Mouse (Mus musculus): Measurements from ENCODE around the gene Tap2. TPM values are rescaled to one million over a fixed set of nuclear protein-coding genes. Genes with fewer than 3 reads are reported as not detected.

The Tap2 gene
- polyA plus RNA-seq, 1 experiment: 54.8 TPM

DNA sequence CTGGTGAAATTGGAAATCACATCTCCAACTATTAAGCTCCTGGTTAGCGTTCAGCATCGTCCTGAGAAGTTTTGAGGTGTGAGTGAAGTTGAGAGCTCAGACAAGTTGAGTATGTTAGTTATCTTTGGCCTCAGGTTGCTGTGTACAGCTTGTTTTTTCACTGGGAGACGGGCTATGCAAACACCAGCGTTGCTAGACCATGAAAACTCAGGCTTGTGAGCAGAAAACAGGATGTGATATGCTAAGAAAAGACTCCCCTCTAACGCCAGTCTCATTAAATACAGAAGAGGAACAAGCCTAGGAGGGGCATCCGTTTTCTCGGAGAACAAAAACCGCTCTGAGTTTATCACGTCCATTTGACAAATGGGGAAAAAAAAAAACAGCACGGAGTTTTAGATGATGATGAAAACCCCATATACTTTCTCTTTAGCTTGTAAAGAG, 36.3 kb downstream of the Tap2 start:
- WGBS: 2% methylated on average over 10 of the region's 10 CpGs
- H3K4me3 ChIP-seq (replicated peaks; ENCODE audit: control insufficient read depth, low read depth, low read length): peak overlapping the region; percentile 44
- peak; percentile 39; the same call in 1 of the 2 replicates for TF ChIP-seq POLR2A (IDR thresholded peaks at IDR 0.05; ENCODE audit: borderline replicate concordance, control insufficient read depth, low read depth, low read length)
- TF ChIP-seq CTCF (IDR thresholded peaks at IDR 0.05; ENCODE audit: control insufficient read depth, insufficient read depth, low read length): no peak
- no peaks in the 10 kb centered on the region; the same call in 1 of the 2 replicates for H3K4me1 ChIP-seq (ENCODE audit: control insufficient read depth, insufficient read depth, low read length)
- peak overlapping the region; percentile 94 for H3K27ac ChIP-seq (ENCODE audit: control insufficient read depth, insufficient read depth, low read depth, low read length, poor library complexity)

DNA sequence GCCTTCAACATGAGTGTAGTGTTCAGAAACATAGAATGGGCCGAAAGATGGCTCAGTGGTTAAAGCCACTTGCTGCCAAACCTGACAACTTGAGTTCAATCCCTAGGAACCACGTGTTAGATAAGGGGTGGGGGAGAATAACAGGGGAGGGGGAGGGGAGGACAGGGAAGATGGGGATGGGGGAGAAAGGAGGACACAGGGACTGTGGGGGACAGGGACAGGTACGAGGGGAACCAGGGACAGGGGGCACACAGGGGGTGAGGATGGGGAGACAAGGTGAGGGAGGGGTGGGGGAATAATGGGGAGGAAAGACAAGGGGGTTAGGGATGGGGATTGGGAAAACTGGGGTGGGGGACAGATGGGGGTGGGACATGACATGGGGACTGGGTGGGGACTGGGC, 37.0 kb downstream of the Tap2 start:
- WGBS: 15% methylated on average over 3 of the region's 3 CpGs
- no peak for TF ChIP-seq POLR2A (IDR thresholded peaks at IDR 0.05; ENCODE audit: borderline replicate concordance, control insufficient read depth, low read depth, low read length)
- no peak for TF ChIP-seq CTCF (IDR thresholded peaks at IDR 0.05; ENCODE audit: control insufficient read depth, insufficient read depth, low read length)
- peak overlapping the region; percentile 82 for H3K27ac ChIP-seq (ENCODE audit: control insufficient read depth, insufficient read depth, low read depth, low read length, poor library complexity)
- no peak overlapping the region for H3K4me3 ChIP-seq (replicated peaks; ENCODE audit: control insufficient read depth, low read depth, low read length)
- no peaks in the 10 kb centered on the region; the same call in 1 of the 2 replicates for H3K4me1 ChIP-seq (ENCODE audit: control insufficient read depth, insufficient read depth, low read length)

DNA sequence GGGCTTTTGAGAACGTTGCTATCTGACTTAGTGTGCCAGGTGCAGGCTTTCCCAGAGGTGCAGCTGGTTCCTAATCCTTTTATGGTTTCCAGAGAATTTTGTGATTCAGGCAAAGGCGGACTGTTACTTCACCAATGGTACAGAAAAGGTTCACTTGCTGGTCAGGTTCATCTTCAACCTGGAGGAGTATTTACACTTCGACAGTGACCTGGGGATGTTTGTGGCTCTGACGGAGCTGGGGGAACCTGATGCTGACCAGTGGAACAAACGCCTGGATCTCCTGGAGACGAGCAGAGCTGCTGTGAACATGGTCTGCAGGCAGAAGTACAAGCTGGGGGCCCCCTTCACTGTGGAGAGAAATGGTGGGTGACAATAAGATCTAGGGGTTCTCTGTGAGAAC, 37.6 kb downstream of the Tap2 start:
- TF ChIP-seq POLR2A (IDR thresholded peaks at IDR 0.05; ENCODE audit: borderline replicate concordance, control insufficient read depth, low read depth, low read length): no peak
- TF ChIP-seq CTCF (IDR thresholded peaks at IDR 0.05; ENCODE audit: control insufficient read depth, insufficient read depth, low read length): no peak
- H3K4me1 ChIP-seq (ENCODE audit: control insufficient read depth, insufficient read depth, low read length): no peaks in the 10 kb centered on the region; the same call in 1 of the 2 replicates
- 75% methylated on average over 6 of the region's 6 CpGs for WGBS
- H3K27ac ChIP-seq (ENCODE audit: control insufficient read depth, insufficient read depth, low read depth, low read length, poor library complexity): 0 out of 2 replicates have a peak overlapping the region, but pooled peaks have one; percentile 28
- H3K4me3 ChIP-seq (replicated peaks; ENCODE audit: control insufficient read depth, low read depth, low read length): no peak overlapping the region

DNA sequence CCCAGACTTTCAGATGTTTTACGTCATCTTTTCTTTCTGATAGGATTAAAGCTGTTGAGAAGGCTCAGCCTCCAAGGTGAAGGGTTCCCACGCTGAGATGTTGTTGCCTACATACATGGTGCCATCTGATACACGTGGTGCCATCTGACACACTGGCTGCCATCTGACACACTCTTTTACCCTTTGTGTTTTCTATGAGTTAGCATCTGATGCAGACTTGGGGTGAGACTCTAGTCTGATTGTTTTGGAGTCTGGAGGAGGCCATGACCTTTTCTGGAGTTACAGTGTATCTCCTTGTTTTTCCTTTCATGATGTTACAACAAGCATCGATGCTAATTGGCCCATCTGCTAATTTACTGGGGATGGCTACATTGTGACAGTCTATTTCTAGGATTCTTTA, 41.3 kb downstream of the Tap2 start:
- WGBS: 83% methylated on average over 4 of the region's 4 CpGs
- Histone ChIP-seq H3K27ac (ENCODE audit: control insufficient read depth, insufficient read depth, low read depth, low read length, poor library complexity) (no peak overlapping the region), H3K4me3 (replicated peaks; ENCODE audit: control insufficient read depth, low read depth, low read length) (no peak overlapping the region), H3K4me1 (ENCODE audit: control insufficient read depth, insufficient read depth, low read length) (peaks cover 4% of the 10 kb centered on the region; the same call in 1 of the 2 replicates)
- TF ChIP-seq CTCF (IDR thresholded peaks at IDR 0.05; ENCODE audit: control insufficient read depth, insufficient read depth, low read length) (no peak), POLR2A (IDR thresholded peaks at IDR 0.05; ENCODE audit: borderline replicate concordance, control insufficient read depth, low read depth, low read length) (no peak)

DNA sequence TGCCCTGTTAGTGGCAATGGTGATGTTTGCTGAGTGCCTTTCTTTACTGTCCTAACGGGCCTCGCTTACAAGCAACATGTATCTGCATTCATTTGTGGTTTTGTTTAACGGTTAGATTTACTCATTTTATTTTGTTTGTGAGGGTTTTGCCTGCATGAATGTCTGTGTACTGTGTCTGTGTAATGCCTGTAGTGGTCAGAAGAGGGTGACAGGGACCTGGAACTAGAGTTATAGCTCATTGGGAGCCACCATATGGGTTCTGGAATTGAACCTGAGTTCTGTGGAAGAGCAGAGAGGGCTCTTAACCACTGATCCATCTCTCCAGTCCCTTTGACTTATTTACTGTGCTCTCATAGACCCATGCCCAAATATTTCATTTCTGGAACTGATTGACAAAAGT, 43.7 kb downstream of the Tap2 start:
- Histone ChIP-seq H3K27ac (ENCODE audit: control insufficient read depth, insufficient read depth, low read depth, low read length, poor library complexity) (no peak overlapping the region), H3K4me3 (replicated peaks; ENCODE audit: control insufficient read depth, low read depth, low read length) (no peak overlapping the region), H3K4me1 (ENCODE audit: control insufficient read depth, insufficient read depth, low read length) (peaks cover 4% of the 10 kb centered on the region; the same call in 1 of the 2 replicates)
- TF ChIP-seq POLR2A (IDR thresholded peaks at IDR 0.05; ENCODE audit: borderline replicate concordance, control insufficient read depth, low read depth, low read length) (no peak), CTCF (IDR thresholded peaks at IDR 0.05; ENCODE audit: control insufficient read depth, insufficient read depth, low read length) (no peak)
- 60% methylated on average over 3 of the region's 3 CpGs for WGBS

DNA sequence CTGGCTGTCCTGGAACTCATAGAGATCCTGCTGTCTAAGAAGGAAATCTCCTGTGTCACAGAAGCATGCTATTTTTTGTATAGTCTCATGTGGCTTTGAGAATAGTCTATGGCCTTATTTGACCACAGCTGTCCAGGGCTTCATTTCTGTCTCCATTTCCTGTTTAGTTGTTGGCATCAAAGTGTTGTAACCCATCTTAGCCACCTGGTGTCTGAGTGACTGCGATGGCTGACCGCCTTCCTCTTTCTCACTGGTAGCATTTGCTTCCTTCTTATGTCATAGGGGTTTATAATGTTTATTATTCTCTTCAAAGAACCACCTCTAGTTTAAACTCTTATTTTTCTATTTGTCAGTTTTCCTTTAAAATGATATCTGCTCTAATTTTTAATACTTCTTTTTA, 45.4 kb downstream of the Tap2 start:
- Histone ChIP-seq H3K27ac (ENCODE audit: control insufficient read depth, insufficient read depth, low read depth, low read length, poor library complexity) (no peak overlapping the region), H3K4me3 (replicated peaks; ENCODE audit: control insufficient read depth, low read depth, low read length) (no peak overlapping the region), H3K4me1 (ENCODE audit: control insufficient read depth, insufficient read depth, low read length) (peaks cover 4% of the 10 kb centered on the region; the same call in 1 of the 2 replicates)
- TF ChIP-seq POLR2A (IDR thresholded peaks at IDR 0.05; ENCODE audit: borderline replicate concordance, control insufficient read depth, low read depth, low read length) (no peak), CTCF (IDR thresholded peaks at IDR 0.05; ENCODE audit: control insufficient read depth, insufficient read depth, low read length) (peak; percentile 43; the same call in 1 of the 2 replicates)
- whole genome bisulfite sequencing: 6% methylated on average over 2 of the region's 2 CpGs

DNA sequence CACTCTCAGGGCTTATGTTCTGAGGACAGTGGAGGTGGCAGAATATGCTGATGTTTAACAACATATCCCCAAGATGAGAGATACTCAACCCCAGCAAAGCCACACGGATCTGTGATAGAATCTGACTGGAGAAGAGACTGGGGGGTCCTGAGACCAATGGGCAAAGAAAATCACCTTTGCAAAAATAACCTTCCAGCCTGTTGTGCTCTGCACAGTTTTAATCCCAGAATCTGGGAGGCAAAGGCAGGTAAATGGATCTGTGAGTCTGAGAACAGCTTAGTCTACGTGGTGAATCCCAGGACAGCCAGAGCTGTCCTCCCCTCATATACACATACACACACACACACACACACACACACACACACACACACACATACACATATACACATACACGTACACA, 46.0 kb downstream of the Tap2 start:
- Histone ChIP-seq H3K27ac (ENCODE audit: control insufficient read depth, insufficient read depth, low read depth, low read length, poor library complexity) (0 out of 2 replicates have a peak overlapping the region, but pooled peaks have one; percentile 7), H3K4me1 (ENCODE audit: control insufficient read depth, insufficient read depth, low read length) (peaks cover 4% of the 10 kb centered on the region; the same call in 1 of the 2 replicates), H3K4me3 (replicated peaks; ENCODE audit: control insufficient read depth, low read depth, low read length) (no peak overlapping the region)
- WGBS: 48% methylated on average over 3 of the region's 3 CpGs
- TF ChIP-seq CTCF (IDR thresholded peaks at IDR 0.05; ENCODE audit: control insufficient read depth, insufficient read depth, low read length) (no peak), POLR2A (IDR thresholded peaks at IDR 0.05; ENCODE audit: borderline replicate concordance, control insufficient read depth, low read depth, low read length) (no peak)

DNA sequence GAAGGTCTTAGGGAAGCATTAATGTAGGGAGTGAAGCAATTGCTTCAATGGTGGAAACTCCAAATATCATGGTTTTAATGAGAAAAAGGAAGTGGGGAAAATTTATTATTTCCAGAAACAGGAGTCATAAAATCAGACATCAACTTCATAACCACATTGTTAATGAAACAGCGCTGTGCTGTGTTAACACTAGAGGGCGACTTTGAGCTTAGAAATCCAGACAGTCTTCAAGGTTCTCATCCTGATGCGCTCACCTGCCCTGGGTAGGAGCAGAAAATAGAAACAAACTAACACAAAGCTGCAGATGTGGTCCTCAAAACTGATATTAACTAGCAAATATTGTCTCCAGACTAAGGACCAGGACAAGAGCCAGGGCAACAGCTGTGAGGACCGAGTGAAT, 46.6 kb downstream of the Tap2 start:
- WGBS: 12% methylated on average over 4 of the region's 4 CpGs
- peak; percentile 48 for TF ChIP-seq CTCF (IDR thresholded peaks at IDR 0.05; ENCODE audit: control insufficient read depth, insufficient read depth, low read length)
- TF ChIP-seq POLR2A (IDR thresholded peaks at IDR 0.05; ENCODE audit: borderline replicate concordance, control insufficient read depth, low read depth, low read length): no peak
- H3K4me3 ChIP-seq (replicated peaks; ENCODE audit: control insufficient read depth, low read depth, low read length): no peak overlapping the region
- H3K27ac ChIP-seq (ENCODE audit: control insufficient read depth, insufficient read depth, low read depth, low read length, poor library complexity): no peak overlapping the region
- H3K4me1 ChIP-seq (ENCODE audit: control insufficient read depth, insufficient read depth, low read length): peaks cover 4% of the 10 kb centered on the region; the same call in 1 of the 2 replicates

DNA sequence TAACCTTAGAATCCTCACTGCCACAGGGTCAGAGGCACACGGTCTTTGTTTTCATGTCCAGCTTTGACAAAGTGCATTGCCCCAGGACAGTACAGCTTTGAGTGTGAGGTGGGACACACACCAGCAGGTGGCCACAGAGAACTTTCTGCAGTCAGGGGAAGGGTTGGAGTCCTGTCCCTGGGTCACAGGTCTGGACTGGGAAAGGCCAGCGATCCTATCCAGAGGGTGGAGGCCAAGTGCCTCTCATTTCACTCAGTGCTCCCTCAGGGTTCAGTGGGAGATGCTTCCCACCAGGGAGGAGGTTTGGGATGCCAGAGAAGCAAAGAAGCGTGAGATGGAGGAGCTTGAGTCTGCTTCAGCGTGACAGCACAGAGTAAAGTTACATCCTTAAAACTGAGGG, 48.3 kb downstream of the Tap2 start:
- H3K27ac ChIP-seq (ENCODE audit: control insufficient read depth, insufficient read depth, low read depth, low read length, poor library complexity): no peak overlapping the region
- WGBS: 60% methylated on average over 4 of the region's 4 CpGs
- H3K4me1 ChIP-seq (ENCODE audit: control insufficient read depth, insufficient read depth, low read length): peaks cover 4% of the 10 kb centered on the region; the same call in 1 of the 2 replicates
- no peak overlapping the region for H3K4me3 ChIP-seq (replicated peaks; ENCODE audit: control insufficient read depth, low read depth, low read length)
- TF ChIP-seq CTCF (IDR thresholded peaks at IDR 0.05; ENCODE audit: control insufficient read depth, insufficient read depth, low read length) (peak; percentile 29; the same call in 1 of the 2 replicates), POLR2A (IDR thresholded peaks at IDR 0.05; ENCODE audit: borderline replicate concordance, control insufficient read depth, low read depth, low read length) (no peak)

All from bone marrow, adult 2 months (tissue).